Mouse (Mus musculus): ENCODE measurements around the gene Col28a1. TPM values are rescaled to one million over a fixed set of nuclear protein-coding genes. Genes with fewer than 3 reads are reported as not detected.

Col28a1 gene
- 0.01 TPM in 1 of 2 replicates, not detected in the other for polyA plus RNA-seq (2012)

GRCm38 (mm10) chr6:8192517-8192916 is at the start of gene Col28a1:
Col28a1 (minus strand) TSS chr6:8192617.

GRCm38 (mm10) chr6:8209047-8209865 is 16.8 kb upstream of the Col28a1 start, which contains the start of gene Mios:
Mios (plus strand) TSS chr6:8209222.

Other genes with a start within 250 kb of the Col28a1 start
- 6.9 and 7.2 TPM in 2 replicates for gene Mios, start 16.6 kb upstream of the Col28a1 start, polyA plus RNA-seq (2012)
- gene Rpa3, start 66.6 kb upstream of the Col28a1 start, polyA plus RNA-seq (2012), result 2.5 and 2.7 TPM in 2 replicates
- 9.1 and 10.2 TPM in 2 replicates for gene Umad1, start 66.7 kb upstream of the Col28a1 start, polyA plus RNA-seq (2012)
- gene Gm45062, start 66.8 kb upstream of the Col28a1 start, polyA plus RNA-seq (2012), result not detected in 2 replicates

Data from megakaryocyte-erythroid progenitor cell, adult 5 weeks (primary cell).